Mouse (Mus musculus): ENCODE data around the gene Nxn. TPM values are rescaled to one million over a fixed set of nuclear protein-coding genes. Genes with fewer than 3 reads are reported as not detected.

Nxn gene
- polyA plus RNA-seq, 1 experiment from 2014 or later: 19.9 TPM

GRCm38 (mm10) chr11:76324207-76324606, 74.7 kb downstream of the Nxn start:
- no peak overlapping the region for H3K27ac ChIP-seq (replicated peaks)
- H3K9ac ChIP-seq (replicated peaks): no peak overlapping the region
- H3K36me3 ChIP-seq: no peaks in the 10 kb centered on the region
- ATAC-seq (replicated peaks): no peak
- H3K27me3 ChIP-seq: no peaks in the 10 kb centered on the region
- no peak overlapping the region for H3K4me2 ChIP-seq (replicated peaks)
- no peak overlapping the region for H3K4me3 ChIP-seq
- peaks cover 32% of the 10 kb centered on the region for H3K4me1 ChIP-seq
- WGBS: 16% methylated on average over 9 of the region's 9 CpGs
- H3K9me3 ChIP-seq: no peaks in the 10 kb centered on the region

GRCm38 (mm10) chr11:76322939-76323338, 76.0 kb downstream of the Nxn start:
- 80% methylated on average over 5 of the region's 5 CpGs for WGBS
- peaks cover 25% of the 10 kb centered on the region for H3K4me1 ChIP-seq
- H3K27ac ChIP-seq (replicated peaks): no peak overlapping the region
- H3K9ac ChIP-seq (replicated peaks): no peak overlapping the region
- ATAC-seq (replicated peaks): no peak
- no peaks in the 10 kb centered on the region for H3K36me3 ChIP-seq
- H3K9me3 ChIP-seq: no peaks in the 10 kb centered on the region
- H3K27me3 ChIP-seq: no peaks in the 10 kb centered on the region
- no peak overlapping the region for H3K4me2 ChIP-seq (replicated peaks)
- H3K4me3 ChIP-seq: no peak overlapping the region

GRCm38 (mm10) chr11:76322081-76322480, 76.9 kb downstream of the Nxn start:
- 90% methylated on average over 1 of the region's 1 CpGs for WGBS
- ATAC-seq (replicated peaks): no peak

GRCm38 (mm10) chr11:76320475-76320874, 78.5 kb downstream of the Nxn start:
- Histone ChIP-seq H3K4me1 (peaks cover 6% of the 10 kb centered on the region), H3K4me3 (no peak overlapping the region), H3K9ac (replicated peaks) (no peak overlapping the region), H3K36me3 (no peaks in the 10 kb centered on the region), H3K9me3 (no peaks in the 10 kb centered on the region), H3K27me3 (no peaks in the 10 kb centered on the region), H3K27ac (replicated peaks) (no peak overlapping the region), H3K4me2 (replicated peaks) (no peak overlapping the region)
- no peak for ATAC-seq (replicated peaks)
- WGBS: 89% methylated on average over 9 of the region's 9 CpGs

More at GRCm38 (mm10) chr11:76322081-76322480, 76.9 kb downstream of the Nxn start:
- no peaks in the 10 kb centered on the region for H3K36me3 ChIP-seq
- H3K27me3 ChIP-seq: no peaks in the 10 kb centered on the region
- no peak overlapping the region for H3K9ac ChIP-seq (replicated peaks)
- peaks cover 17% of the 10 kb centered on the region for H3K4me1 ChIP-seq
- no peak overlapping the region for H3K27ac ChIP-seq (replicated peaks)
- no peak overlapping the region for H3K4me2 ChIP-seq (replicated peaks)
- no peaks in the 10 kb centered on the region for H3K9me3 ChIP-seq
- H3K4me3 ChIP-seq: no peak overlapping the region

GRCm38 (mm10) chr11:76319714-76320435, 79.1 kb downstream of the Nxn start:
- no peak for ATAC-seq (replicated peaks)
- Histone ChIP-seq H3K9me3 (no peaks in the 10 kb centered on the region), H3K4me1 (peaks cover 6% of the 10 kb centered on the region), H3K27ac (replicated peaks) (no peak overlapping the region), H3K36me3 (no peaks in the 10 kb centered on the region), H3K27me3 (no peaks in the 10 kb centered on the region), H3K4me3 (no peak overlapping the region), H3K9ac (replicated peaks) (no peak overlapping the region), H3K4me2 (replicated peaks) (no peak overlapping the region)
- WGBS: 54% methylated on average over 9 of the region's 9 CpGs

GRCm38 (mm10) chr11:76317904-76318303, 81.0 kb downstream of the Nxn start:
- Histone ChIP-seq H3K4me1 (no peaks in the 10 kb centered on the region), H3K36me3 (no peaks in the 10 kb centered on the region), H3K4me3 (no peak overlapping the region), H3K4me2 (replicated peaks) (no peak overlapping the region), H3K27ac (replicated peaks) (no peak overlapping the region), H3K27me3 (no peaks in the 10 kb centered on the region), H3K9ac (replicated peaks) (no peak overlapping the region), H3K9me3 (no peaks in the 10 kb centered on the region)
- WGBS: 64% methylated on average over 2 of the region's 2 CpGs
- ATAC-seq (replicated peaks): no peak

- no peak overlapping the region for H3K27ac ChIP-seq (replicated peaks)
- H3K9me3 ChIP-seq: no peaks in the 10 kb centered on the region
- H3K4me3 ChIP-seq: no peak overlapping the region
- H3K9ac ChIP-seq (replicated peaks): no peak overlapping the region
- H3K27me3 ChIP-seq: no peaks in the 10 kb centered on the region
- WGBS: 93% methylated on average over 5 of the region's 5 CpGs
- H3K36me3 ChIP-seq: no peaks in the 10 kb centered on the region
- no peak overlapping the region for H3K4me2 ChIP-seq (replicated peaks)
- peaks cover 12% of the 10 kb centered on the region; the same call in 1 of the 2 replicates for H3K4me1 ChIP-seq
- no peak for ATAC-seq (replicated peaks)
Observed at GRCm38 (mm10) chr11:76315785-76316444, 83.0 kb downstream of the Nxn start.

GRCm38 (mm10) chr11:76314741-76315140, 84.2 kb downstream of the Nxn start:
- Histone ChIP-seq H3K9ac (replicated peaks) (no peak overlapping the region), H3K27me3 (no peaks in the 10 kb centered on the region), H3K27ac (replicated peaks) (no peak overlapping the region), H3K4me1 (peaks cover 15% of the 10 kb centered on the region; the same call in 1 of the 2 replicates), H3K36me3 (no peaks in the 10 kb centered on the region), H3K4me3 (no peak overlapping the region), H3K9me3 (no peaks in the 10 kb centered on the region), H3K4me2 (replicated peaks) (no peak overlapping the region)
- ATAC-seq (replicated peaks): no peak
- WGBS: 88% methylated on average over 4 of the region's 4 CpGs

- no peak for ATAC-seq (replicated peaks)
- Histone ChIP-seq H3K9me3 (no peaks in the 10 kb centered on the region), H3K36me3 (no peaks in the 10 kb centered on the region), H3K4me2 (replicated peaks) (no peak overlapping the region), H3K9ac (replicated peaks) (no peak overlapping the region), H3K4me3 (no peak overlapping the region), H3K4me1 (peaks cover 15% of the 10 kb centered on the region; the same call in 1 of the 2 replicates), H3K27me3 (no peaks in the 10 kb centered on the region), H3K27ac (replicated peaks) (no peak overlapping the region)
- WGBS: 70% methylated on average over 6 of the region's 6 CpGs
Observed at GRCm38 (mm10) chr11:76314140-76314539, 84.8 kb downstream of the Nxn start.

GRCm38 (mm10) chr11:76312805-76313204, 86.1 kb downstream of the Nxn start:
- H3K4me2 ChIP-seq (replicated peaks): no peak overlapping the region
- no peak overlapping the region for H3K27ac ChIP-seq (replicated peaks)
- 73% methylated on average over 4 of the region's 4 CpGs for WGBS
- no peaks in the 10 kb centered on the region for H3K9me3 ChIP-seq
- no peaks in the 10 kb centered on the region for H3K27me3 ChIP-seq
- H3K4me3 ChIP-seq: no peak overlapping the region
- no peak for ATAC-seq (replicated peaks)
- H3K4me1 ChIP-seq: peaks cover 15% of the 10 kb centered on the region; the same call in 1 of the 2 replicates
- no peak overlapping the region for H3K9ac ChIP-seq (replicated peaks)
- no peaks in the 10 kb centered on the region for H3K36me3 ChIP-seq

- no peaks in the 10 kb centered on the region for H3K27me3 ChIP-seq
- no peaks in the 10 kb centered on the region for H3K9me3 ChIP-seq
- H3K4me2 ChIP-seq (replicated peaks): no peak overlapping the region
- no peaks in the 10 kb centered on the region for H3K36me3 ChIP-seq
- H3K27ac ChIP-seq (replicated peaks): no peak overlapping the region
- no peak for ATAC-seq (replicated peaks)
- no peak overlapping the region for H3K4me3 ChIP-seq
- WGBS: 66% methylated on average over 12 of the region's 12 CpGs
- peaks cover 15% of the 10 kb centered on the region; the same call in 1 of the 2 replicates for H3K4me1 ChIP-seq
- H3K9ac ChIP-seq (replicated peaks): no peak overlapping the region
Observed at GRCm38 (mm10) chr11:76311224-76312000, 87.5 kb downstream of the Nxn start.

GRCm38 (mm10) chr11:76309868-76310267, 89.1 kb downstream of the Nxn start:
- Histone ChIP-seq H3K27me3 (no peaks in the 10 kb centered on the region), H3K27ac (replicated peaks) (no peak overlapping the region), H3K4me3 (no peak overlapping the region), H3K9ac (replicated peaks) (no peak overlapping the region), H3K4me1 (peaks cover 15% of the 10 kb centered on the region; the same call in 1 of the 2 replicates), H3K4me2 (replicated peaks) (no peak overlapping the region), H3K9me3 (no peaks in the 10 kb centered on the region), H3K36me3 (no peaks in the 10 kb centered on the region)
- 75% methylated on average over 5 of the region's 5 CpGs for WGBS
- ATAC-seq (replicated peaks): no peak

All from forebrain, embryonic 15.5 days (tissue).